Mouse (Mus musculus): ENCODE measurements around the gene Brk1.

DNA sequence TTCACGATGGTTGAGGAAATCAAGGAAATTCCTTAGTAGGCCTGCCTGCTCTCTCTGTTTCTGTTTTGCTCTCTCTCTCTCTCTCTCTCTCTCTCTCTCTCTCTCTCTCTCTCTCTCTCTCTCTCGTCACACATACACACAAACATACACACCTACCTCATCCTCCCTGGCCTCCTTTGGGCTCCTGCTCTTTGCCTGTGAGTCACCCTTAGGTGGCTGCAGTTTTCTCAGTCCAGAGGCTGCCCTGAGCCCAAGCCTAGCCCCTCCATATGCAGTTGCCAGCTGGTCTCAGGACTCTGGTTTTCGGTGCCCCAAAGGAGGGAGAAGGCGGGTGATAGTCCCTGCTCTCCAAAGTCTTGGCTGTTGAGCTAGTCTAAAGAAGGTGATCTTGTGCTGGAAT lies 38.4 kb downstream of the Brk1 start:
- no peak for TF ChIP-seq CTCF (conservative IDR thresholded peaks at IDR 0.05 in 1 of 2, IDR thresholded peaks at IDR 0.05 in 1 of 2; ENCODE audit: low read depth in 2 of 2, low read length in 2 of 2)
- TF ChIP-seq JUND (conservative IDR thresholded peaks at IDR 0.05; ENCODE audit: low read depth, low read length): no peak
- TF ChIP-seq E2F4 (IDR thresholded peaks at IDR 0.05; ENCODE audit: insufficient replicate concordance, low read depth, low read length): no peak
- TF ChIP-seq BHLHE40 (IDR thresholded peaks at IDR 0.05; ENCODE audit: low read depth, low read length): no peak
- no peak for TF ChIP-seq MAFK (IDR thresholded peaks at IDR 0.05; ENCODE audit: insufficient replicate concordance, low read length)
- no peak for TF ChIP-seq ZMIZ1 (IDR thresholded peaks at IDR 0.05; ENCODE audit: low read depth, low read length)
- no peak for TF ChIP-seq POLR2A (IDR thresholded peaks at IDR 0.05; ENCODE audit: low read depth, low read length)
- no peak for TF ChIP-seq EP300 (IDR thresholded peaks at IDR 0.05; ENCODE audit: low read length)
- TF ChIP-seq MYC (IDR thresholded peaks at IDR 0.05; ENCODE audit: low read depth, low read length): no peak
- TF ChIP-seq GABPA (IDR thresholded peaks at IDR 0.05; ENCODE audit: insufficient replicate concordance, low read depth, low read length): no peak
- no peak for TF ChIP-seq TBP (conservative IDR thresholded peaks at IDR 0.05; ENCODE audit: low read depth, low read length)
